Comparison of ENCODE assay signal across 9 mouse cellular contexts in genomic region chr10:80934136-80934985, GRCm38 (mm10). TPM values are rescaled to one million over a fixed set of nuclear protein-coding genes. Genes with fewer than 3 reads are reported as not detected.
DNase-seq lines count a peak whose midpoint lies in the region; ATAC-seq and TF ChIP-seq lines count a peak whose summit lies in the region.
"Had no signal": no experiment of that assay in that cellular context is flagged by ENCODE, and none has a peak within 500 bp of the region (broad histone marks: within the 10 kb centered on the region; RNA-seq: fewer than 3 reads in every experiment).

No protein-coding gene starts in this region.

- intact Hi-C loops in heart, postnatal 36 days (cut with DNase I), result no loop called here

- TF ChIP-seq CTCF in thymus, adult 2 months (IDR thresholded peaks at IDR 0.05; ENCODE audit: borderline replicate concordance, control insufficient read depth, extremely low read depth, insufficient read depth, low read length, poor library complexity), result no peak

- H3K27me3 ChIP-seq in heart, embryonic 13.5 days (replicated peaks), result peaks cover 33% of the 10 kb centered on the region
- peaks cover 94% of the 10 kb centered on the region for H3K27me3 ChIP-seq in midbrain, embryonic 10.5 days (ENCODE audit: low read depth, poor library complexity, severe bottlenecking)
- H3K27me3 ChIP-seq in midbrain, embryonic 13.5 days, result peaks cover 91% of the 10 kb centered on the region
- peaks cover 70% of the 10 kb centered on the region for H3K27me3 ChIP-seq in neural tube, embryonic 15.5 days (replicated peaks)
- H3K27me3 ChIP-seq in thymus, adult 2 months (ENCODE audit: control insufficient read depth, insufficient read depth, low read length), result peaks cover 12% of the 10 kb centered on the region; the same call in 1 of the 2 replicates

- WGBS in heart, embryonic 13.5 days, result 48% methylated on average over 14 of the region's 14 CpGs
- 37% methylated on average over 14 of the region's 14 CpGs for WGBS in midbrain, embryonic 10.5 days
- WGBS in midbrain, embryonic 13.5 days, result 35% methylated on average over 14 of the region's 14 CpGs
- WGBS in neural tube, embryonic 15.5 days, result 36% methylated on average over 14 of the region's 14 CpGs
- 84% methylated on average over 14 of the region's 14 CpGs for WGBS in thymus, adult 2 months

- H3K9me3 ChIP-seq in heart, embryonic 13.5 days, result no peaks in the 10 kb centered on the region
- H3K9me3 ChIP-seq in midbrain, embryonic 10.5 days (replicated peaks), result no peaks in the 10 kb centered on the region
- H3K9me3 ChIP-seq in midbrain, embryonic 13.5 days, result no peaks in the 10 kb centered on the region
- no peaks in the 10 kb centered on the region for H3K9me3 ChIP-seq in neural tube, embryonic 15.5 days (replicated peaks)

- no peak for TF ChIP-seq POLR2A in thymus, adult 2 months (IDR thresholded peaks at IDR 0.05; ENCODE audit: control insufficient read depth, extremely low read depth, insufficient read depth, low read length, poor library complexity)

- H3K4me3 ChIP-seq in heart, embryonic 13.5 days, result no peak overlapping the region
- 0 out of 2 replicates have a peak overlapping the region, but pooled peaks have one; percentile 65 for H3K4me3 ChIP-seq in midbrain, embryonic 10.5 days
- H3K4me3 ChIP-seq in midbrain, embryonic 13.5 days (replicated peaks), result no peak overlapping the region
- H3K4me3 ChIP-seq in neural tube, embryonic 15.5 days (replicated peaks), result peak overlapping the region; percentile 15; the same call in 1 of the 2 replicates
- no peak overlapping the region for H3K4me3 ChIP-seq in thymus, adult 2 months (ENCODE audit: control insufficient read depth, insufficient read depth, low read length)

- H3K4me2 ChIP-seq in heart, embryonic 13.5 days, result peak overlapping the region; percentile 78
- no peak overlapping the region; the same call in 1 of the 2 replicates for H3K4me2 ChIP-seq in midbrain, embryonic 13.5 days (replicated peaks)
- H3K4me2 ChIP-seq in neural tube, embryonic 15.5 days, result peak overlapping the region; percentile 88

- no peak for DNase-seq in heart, postnatal 36 days
- no peak for DNase-seq in midbrain, embryonic 10.5 days (ENCODE audit: low spot score)
- DNase-seq in induced T-regulatory cell, adult 2 months (ENCODE audit: low read depth), result peak; percentile 44
- no peak for DNase-seq in frontal cortex, postnatal 14 days (ENCODE audit: low spot score in 2 of 2)
- no peak for DNase-seq in thymus, adult 2 months
- DNase-seq: gastrocnemius, postnatal 10 days had no signal

- H3K9ac ChIP-seq in heart, embryonic 13.5 days, result no peak overlapping the region
- H3K9ac ChIP-seq in midbrain, embryonic 13.5 days (replicated peaks), result no peak overlapping the region
- H3K9ac ChIP-seq in neural tube, embryonic 15.5 days (replicated peaks), result no peak overlapping the region

- H3K27ac ChIP-seq in heart, embryonic 13.5 days (replicated peaks), result peak overlapping the region; percentile 53
- H3K27ac ChIP-seq in midbrain, embryonic 10.5 days (replicated peaks), result no peak overlapping the region
- no peak overlapping the region for H3K27ac ChIP-seq in midbrain, embryonic 13.5 days
- no peak overlapping the region for H3K27ac ChIP-seq in neural tube, embryonic 15.5 days (replicated peaks)
- H3K27ac ChIP-seq in thymus, adult 2 months (ENCODE audit: control insufficient read depth, insufficient read depth, low read length), result no peak overlapping the region

- ATAC-seq in heart, embryonic 13.5 days (ENCODE audit: extremely low read depth, insufficient number of reproducible peaks, low FRiP score, low TSS enrichment), result no peak
- ATAC-seq in midbrain, embryonic 13.5 days, result no peak
- ATAC-seq in neural tube, embryonic 15.5 days (ENCODE audit: low FRiP score), result no peak

- peaks cover 92% of the 10 kb centered on the region for H3K4me1 ChIP-seq in heart, embryonic 13.5 days
- H3K4me1 ChIP-seq in midbrain, embryonic 10.5 days, result peaks cover 94% of the 10 kb centered on the region
- H3K4me1 ChIP-seq in midbrain, embryonic 13.5 days (replicated peaks), result peaks cover 80% of the 10 kb centered on the region
- peaks cover 85% of the 10 kb centered on the region for H3K4me1 ChIP-seq in neural tube, embryonic 15.5 days
- peaks cover 52% of the 10 kb centered on the region for H3K4me1 ChIP-seq in thymus, adult 2 months (replicated peaks; ENCODE audit: control insufficient read depth, insufficient read depth, low read length)

- H3K36me3 ChIP-seq in heart, embryonic 13.5 days, result peaks cover 3% of the 10 kb centered on the region; the same call in 1 of the 2 replicates
- no peaks in the 10 kb centered on the region for H3K36me3 ChIP-seq in midbrain, embryonic 10.5 days
- no peaks in the 10 kb centered on the region for H3K36me3 ChIP-seq in midbrain, embryonic 13.5 days
- H3K36me3 ChIP-seq in neural tube, embryonic 15.5 days, result no peaks in the 10 kb centered on the region
- H3K36me3 ChIP-seq in thymus, adult 2 months (ENCODE audit: control insufficient read depth, insufficient read depth, low read length), result no peaks in the 10 kb centered on the region

RNA-seq across cellular contexts. Expression of gene Gadd45b, which starts 4.5 kb away (rescaled TPM):
- polyA plus RNA-seq in heart, embryonic 13.5 days (2015; fragmentation: Nextera tagmentation; extraction: Ambion mirVana), result 29.2 and 33.9 TPM in 2 replicates
- 10 to 100 TPM; 11.0 to 18.7 TPM for total RNA-seq in heart, postnatal 36 days (2021)
- 6.1 and 9.2 TPM in 2 replicates for polyA plus RNA-seq in midbrain, embryonic 10.5 days (2016; fragmentation: Nextera tagmentation; extraction: Ambion mirVana)
- 4.0 and 4.9 TPM in 2 replicates for polyA plus RNA-seq in midbrain, embryonic 13.5 days (2015; fragmentation: Nextera tagmentation; extraction: Ambion mirVana)
- polyA plus RNA-seq in neural tube, embryonic 15.5 days (2015; fragmentation: Nextera tagmentation; extraction: Ambion mirVana), result 9.0 and 11.1 TPM in 2 replicates
- 36.2 and 53.2 TPM in 2 replicates for polyA plus RNA-seq in thymus, adult 2 months (2012; rRNA removed)

RNA-seq across cellular contexts. Expression of gene Lmnb2, which starts 16.3 kb away (rescaled TPM):
- polyA plus RNA-seq in heart, embryonic 13.5 days (2015; fragmentation: Nextera tagmentation; extraction: Ambion mirVana), result 24.8 and 26.7 TPM in 2 replicates
- total RNA-seq in heart, postnatal 36 days (2021), result 1 to 10 TPM; 3.6 to 4.9 TPM
- polyA plus RNA-seq in midbrain, embryonic 10.5 days (2016; fragmentation: Nextera tagmentation; extraction: Ambion mirVana), result 77.9 and 84.7 TPM in 2 replicates
- 46.9 and 48.2 TPM in 2 replicates for polyA plus RNA-seq in midbrain, embryonic 13.5 days (2015; fragmentation: Nextera tagmentation; extraction: Ambion mirVana)
- 39.0 and 39.9 TPM in 2 replicates for polyA plus RNA-seq in neural tube, embryonic 15.5 days (2015; fragmentation: Nextera tagmentation; extraction: Ambion mirVana)
- 44.2 and 52.7 TPM in 2 replicates for polyA plus RNA-seq in thymus, adult 2 months (2012; rRNA removed)

RNA-seq across cellular contexts. Expression of gene Timm13, which starts 33.6 kb away (rescaled TPM):
- 285 and 314 TPM in 2 replicates for polyA plus RNA-seq in heart, embryonic 13.5 days (2015; fragmentation: Nextera tagmentation; extraction: Ambion mirVana)
- total RNA-seq in heart, postnatal 36 days (2021), result 100 to 1,000 TPM; 129 to 145 TPM
- 335 and 382 TPM in 2 replicates for polyA plus RNA-seq in midbrain, embryonic 10.5 days (2016; fragmentation: Nextera tagmentation; extraction: Ambion mirVana)
- 331 TPM in 2 replicates for polyA plus RNA-seq in midbrain, embryonic 13.5 days (2015; fragmentation: Nextera tagmentation; extraction: Ambion mirVana)
- polyA plus RNA-seq in neural tube, embryonic 15.5 days (2015; fragmentation: Nextera tagmentation; extraction: Ambion mirVana), result 333 and 359 TPM in 2 replicates
- polyA plus RNA-seq in thymus, adult 2 months (2012; rRNA removed), result 227 and 310 TPM in 2 replicates

Comparison
In these comparisons a context has a peak if more than half of its experiments do, and no peak if none do; other contexts are left out.
1. H3K4me3 ChIP-seq: peak in midbrain, embryonic 10.5 days (single experiment) and neural tube, embryonic 15.5 days (single experiment); none in heart, embryonic 13.5 days (single experiment), midbrain, embryonic 13.5 days (single experiment) and thymus, adult 2 months (single experiment).